8 mouse cellular contexts compared by ENCODE assay signal in genomic region chr4:134701934-134702333, GRCm38 (mm10). TPM values are rescaled to one million over a fixed set of nuclear protein-coding genes. Genes with fewer than 3 reads are reported as not detected.
DNase-seq lines count a peak whose midpoint lies in the region; ATAC-seq and TF ChIP-seq lines count a peak whose summit lies in the region.

No protein-coding gene starts in this region.

- no peaks in the 10 kb centered on the region for H3K36me3 ChIP-seq in embryonic facial prominence, embryonic 15.5 days
- H3K36me3 ChIP-seq in heart, embryonic 10.5 days: peaks cover 26% of the 10 kb centered on the region
- no peaks in the 10 kb centered on the region for H3K36me3 ChIP-seq in kidney, embryonic 14.5 days (ENCODE audit: control insufficient read depth, insufficient read depth, low read length)
- no peaks in the 10 kb centered on the region for H3K36me3 ChIP-seq in liver, embryonic 11.5 days (ENCODE audit: control insufficient read depth, insufficient read depth, low read length)
- peaks cover 6% of the 10 kb centered on the region for H3K36me3 ChIP-seq in myocyte (ENCODE audit: control insufficient read depth, insufficient read depth)
- H3K36me3 ChIP-seq in stomach, embryonic 14.5 days (ENCODE audit: control insufficient read depth, insufficient read depth, low read length): no peaks in the 10 kb centered on the region

- no peak overlapping the region for H3K9ac ChIP-seq in embryonic facial prominence, embryonic 15.5 days
- no peak overlapping the region for H3K9ac ChIP-seq in kidney, embryonic 14.5 days (ENCODE audit: low read depth, low read length)
- H3K9ac ChIP-seq in liver, embryonic 11.5 days (ENCODE audit: low read depth, low read length): no peak overlapping the region
- H3K9ac ChIP-seq in stomach, embryonic 14.5 days (replicated peaks; ENCODE audit: low read depth, low read length): no peak overlapping the region

- peaks cover 7% of the 10 kb centered on the region for H3K27me3 ChIP-seq in embryonic facial prominence, embryonic 15.5 days
- peaks cover 15% of the 10 kb centered on the region for H3K27me3 ChIP-seq in heart, embryonic 10.5 days (ENCODE audit: insufficient read depth, poor library complexity, severe bottlenecking)
- H3K27me3 ChIP-seq in kidney, embryonic 14.5 days (ENCODE audit: control insufficient read depth, insufficient read depth, low read length): 0 out of 2 replicates have a peak, but pooled peaks cover 2% of the 10 kb centered on the region
- H3K27me3 ChIP-seq in liver, embryonic 11.5 days (replicated peaks; ENCODE audit: control insufficient read depth, insufficient read depth, low read length): peaks cover 27% of the 10 kb centered on the region
- H3K27me3 ChIP-seq in myocyte (ENCODE audit: control insufficient read depth, insufficient read depth, insufficient read length): no peaks in the 10 kb centered on the region
- peaks cover 10% of the 10 kb centered on the region; the same call in 1 of the 2 replicates for H3K27me3 ChIP-seq in stomach, embryonic 14.5 days (ENCODE audit: control insufficient read depth, insufficient read depth, low read length)

- WGBS in embryonic facial prominence, embryonic 15.5 days: 32% methylated on average over 6 of the region's 6 CpGs
- WGBS in heart, embryonic 10.5 days: 29% methylated on average over 6 of the region's 6 CpGs
- WGBS in kidney, embryonic 14.5 days: 31% methylated on average over 6 of the region's 6 CpGs
- 36% methylated on average over 6 of the region's 6 CpGs for WGBS in liver, embryonic 11.5 days
- WGBS in stomach, embryonic 14.5 days: 28% methylated on average over 6 of the region's 6 CpGs

- H3K27ac ChIP-seq in embryonic facial prominence, embryonic 15.5 days (replicated peaks): no peak overlapping the region
- peak overlapping the region; percentile 90; the same call in 1 of the 2 replicates for H3K27ac ChIP-seq in heart, embryonic 10.5 days
- H3K27ac ChIP-seq in kidney, embryonic 14.5 days (ENCODE audit: low read depth, low read length): no peak overlapping the region
- H3K27ac ChIP-seq in liver, embryonic 11.5 days (ENCODE audit: low read depth, low read length): no peak overlapping the region
- no peak overlapping the region for H3K27ac ChIP-seq in stomach, embryonic 14.5 days (ENCODE audit: low read length)

- peak overlapping the region; percentile 66 for H3K4me3 ChIP-seq in embryonic facial prominence, embryonic 15.5 days (replicated peaks)
- peak overlapping the region; percentile 72 for H3K4me3 ChIP-seq in heart, embryonic 10.5 days
- H3K4me3 ChIP-seq in kidney, embryonic 14.5 days (ENCODE audit: low read length): peak overlapping the region; percentile 51
- H3K4me3 ChIP-seq in liver, embryonic 11.5 days (ENCODE audit: low read depth, low read length): peak overlapping the region; percentile 60
- H3K4me3 ChIP-seq in myocyte: peak overlapping the region; percentile 40
- no peak overlapping the region for H3K4me3 ChIP-seq in stomach, embryonic 14.5 days (ENCODE audit: low read depth, low read length)

- peaks cover 34% of the 10 kb centered on the region for H3K4me1 ChIP-seq in embryonic facial prominence, embryonic 15.5 days
- peaks cover 54% of the 10 kb centered on the region for H3K4me1 ChIP-seq in heart, embryonic 10.5 days
- H3K4me1 ChIP-seq in kidney, embryonic 14.5 days (ENCODE audit: control insufficient read depth, insufficient read depth, low read length): peaks cover 17% of the 10 kb centered on the region; the same call in 1 of the 2 replicates
- H3K4me1 ChIP-seq in liver, embryonic 11.5 days (replicated peaks; ENCODE audit: control insufficient read depth, insufficient read depth, low read length): peaks cover 17% of the 10 kb centered on the region
- 0 out of 2 replicates have a peak, but pooled peaks cover 3% of the 10 kb centered on the region for H3K4me1 ChIP-seq in stomach, embryonic 14.5 days (ENCODE audit: control insufficient read depth, insufficient read depth, low read length)

- TF ChIP-seq POLR2A in myocyte (IDR thresholded peaks at IDR 0.05; ENCODE audit: insufficient read length, low read depth): no peak

- DNase-seq in 3T3-L1 (ENCODE audit: low read depth, low spot score): peak; percentile 70
- peak; percentile 70 for DNase-seq in adrenal gland, postnatal 25 days
- no peak for DNase-seq in heart, embryonic 10.5 days (ENCODE audit: low spot score)
- peak; percentile 61 for DNase-seq in liver, embryonic 11.5 days (ENCODE audit: low spot score)

- no peak for ATAC-seq in embryonic facial prominence, embryonic 15.5 days (ENCODE audit: insufficient number of reproducible peaks, low FRiP score, low TSS enrichment, low read depth)
- ATAC-seq in kidney, embryonic 14.5 days (ENCODE audit: low FRiP score, low TSS enrichment): no peak
- ATAC-seq in liver, embryonic 11.5 days (replicated peaks; ENCODE audit: low FRiP score): no peak
- ATAC-seq in stomach, embryonic 14.5 days (ENCODE audit: insufficient number of reproducible peaks, insufficient read depth, low FRiP score, low read depth): no peak

- peaks cover 27% of the 10 kb centered on the region for H3K79me2 ChIP-seq in myocyte (ENCODE audit: control insufficient read depth, insufficient read depth)

- peak overlapping the region; percentile 92 for H3K4me2 ChIP-seq in embryonic facial prominence, embryonic 15.5 days (replicated peaks)
- H3K4me2 ChIP-seq in kidney, embryonic 14.5 days (replicated peaks; ENCODE audit: low read depth, low read length): peak overlapping the region; percentile 96
- H3K4me2 ChIP-seq in liver, embryonic 11.5 days: peak overlapping the region; percentile 88
- peak overlapping the region; percentile 82 for H3K4me2 ChIP-seq in myocyte (ENCODE audit: low read depth)
- peak overlapping the region; percentile 99; the same call in 1 of the 2 replicates for H3K4me2 ChIP-seq in stomach, embryonic 14.5 days (replicated peaks; ENCODE audit: low read depth, low read length)

- H3ac ChIP-seq in myocyte (ENCODE audit: control insufficient read depth, insufficient read length): no peak overlapping the region

- H3K9me3 ChIP-seq in embryonic facial prominence, embryonic 15.5 days (replicated peaks): no peaks in the 10 kb centered on the region
- H3K9me3 ChIP-seq in heart, embryonic 10.5 days: no peaks in the 10 kb centered on the region
- H3K9me3 ChIP-seq in kidney, embryonic 14.5 days (ENCODE audit: control insufficient read depth, low read length): no peaks in the 10 kb centered on the region
- H3K9me3 ChIP-seq in liver, embryonic 11.5 days (ENCODE audit: control insufficient read depth, low read length): no peaks in the 10 kb centered on the region
- no peaks in the 10 kb centered on the region for H3K9me3 ChIP-seq in stomach, embryonic 14.5 days (ENCODE audit: control insufficient read depth, low read depth, low read length)

TF ChIP-seq in myocyte, 11 proteins besides CTCF, POLR2A, EP300 and RAD21:
- TF ChIP-seq MYOG (IDR thresholded peaks at IDR 0.05; ENCODE audit: control insufficient read depth in 1 of 3, insufficient read depth in 1 of 3, insufficient read length in 2 of 3, low read depth in 2 of 3) (peak in 1 of 3 experiments; percentile 26), CEBPB (IDR thresholded peaks at IDR 0.05; ENCODE audit: insufficient read depth, poor library complexity, severe bottlenecking) (no peak), MAX (IDR thresholded peaks at IDR 0.05; ENCODE audit: low read depth) (no peak), MYOD1 (IDR thresholded peaks at IDR 0.05; ENCODE audit: control insufficient read depth in 1 of 3, insufficient read length in 2 of 3, low read depth in 2 of 3) (peak in 1 of 3 experiments; percentile 17), TCF3 (IDR thresholded peaks at IDR 0.05; ENCODE audit: insufficient read length, low read depth) (no peak)

RNA-seq across cellular contexts. Expression of gene Man1c1, which starts 2.2 kb away (rescaled TPM):
- total RNA-seq in adrenal gland, postnatal 25 days (2021): 16.7 and 22.0 TPM in 2 replicates
- polyA plus RNA-seq in embryonic facial prominence, embryonic 15.5 days (2015; fragmentation: Nextera tagmentation; extraction: Ambion mirVana): 5.0 and 5.6 TPM in 2 replicates
- polyA plus RNA-seq in heart, embryonic 10.5 days (2016; fragmentation: Nextera tagmentation; extraction: Ambion mirVana): 8.3 and 8.6 TPM in 2 replicates
- 3.8 and 5.3 TPM in 2 replicates for polyA plus RNA-seq in kidney, embryonic 14.5 days (2014; fragmentation: Nextera tagmentation; extraction: Ambion mirVana)
- polyA plus RNA-seq in liver, embryonic 11.5 days (2014; fragmentation: Nextera tagmentation; extraction: Ambion mirVana): 3.9 and 4.1 TPM in 2 replicates
- 11.3 TPM for polyA plus RNA-seq in myocyte (2012; fragmentation: generic; extraction: Trizol)
- polyA plus RNA-seq in stomach, embryonic 14.5 days (2014; fragmentation: Nextera tagmentation; extraction: Ambion mirVana): 1.7 and 2.5 TPM in 2 replicates
